Mouse (Mus musculus) testis, adult 2 months (tissue): ENCODE results near the gene Piwil4.

Experiments
- CTCF ChIP-seq: fragments of 200-500 bp; IDR thresholded peaks from 2 replicates; pipeline ENCODE4 v1.5.1; 2012; ENCODE audit warnings: low read depth, mild to moderate bottlenecking, inconsistent platforms, low read length, moderate library complexity; ENCODE audit not compliant: control insufficient read depth, insufficient read depth, insufficient replicate concordance
- POLR2A ChIP-seq: fragments of 200-500 bp; IDR thresholded peaks from 2 replicates; pipeline ENCODE4 v1.6.1; 2012; ENCODE audit warnings: low read depth, mild to moderate bottlenecking, inconsistent platforms, low read length, moderate library complexity; ENCODE audit not compliant: control insufficient read depth

DNA sequence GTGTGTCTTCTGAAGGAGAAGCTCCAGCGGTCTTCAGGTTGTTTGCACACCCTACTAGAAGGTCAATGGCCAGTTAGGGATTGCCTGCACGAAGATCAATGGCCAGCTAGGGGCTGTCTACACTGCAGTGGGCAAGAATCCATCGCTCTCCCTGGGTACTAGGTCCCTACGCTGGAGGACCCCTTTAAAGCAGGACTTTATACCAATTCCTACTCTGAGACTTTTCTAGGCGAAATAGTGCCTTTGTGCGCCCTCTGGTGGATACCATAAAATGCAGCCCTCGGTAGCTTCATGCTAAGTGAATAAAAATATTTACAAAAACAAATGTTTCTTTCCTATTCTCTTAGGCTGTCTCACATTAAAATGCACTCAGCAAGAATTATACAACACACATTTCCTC lies 24.2 kb upstream of the Piwil4 start:
- no peak for TF ChIP-seq POLR2A
- TF ChIP-seq CTCF: no peak
